Mouse (Mus musculus): ENCODE results near the gene Sirt7.

Sirt7 gene

DNA sequence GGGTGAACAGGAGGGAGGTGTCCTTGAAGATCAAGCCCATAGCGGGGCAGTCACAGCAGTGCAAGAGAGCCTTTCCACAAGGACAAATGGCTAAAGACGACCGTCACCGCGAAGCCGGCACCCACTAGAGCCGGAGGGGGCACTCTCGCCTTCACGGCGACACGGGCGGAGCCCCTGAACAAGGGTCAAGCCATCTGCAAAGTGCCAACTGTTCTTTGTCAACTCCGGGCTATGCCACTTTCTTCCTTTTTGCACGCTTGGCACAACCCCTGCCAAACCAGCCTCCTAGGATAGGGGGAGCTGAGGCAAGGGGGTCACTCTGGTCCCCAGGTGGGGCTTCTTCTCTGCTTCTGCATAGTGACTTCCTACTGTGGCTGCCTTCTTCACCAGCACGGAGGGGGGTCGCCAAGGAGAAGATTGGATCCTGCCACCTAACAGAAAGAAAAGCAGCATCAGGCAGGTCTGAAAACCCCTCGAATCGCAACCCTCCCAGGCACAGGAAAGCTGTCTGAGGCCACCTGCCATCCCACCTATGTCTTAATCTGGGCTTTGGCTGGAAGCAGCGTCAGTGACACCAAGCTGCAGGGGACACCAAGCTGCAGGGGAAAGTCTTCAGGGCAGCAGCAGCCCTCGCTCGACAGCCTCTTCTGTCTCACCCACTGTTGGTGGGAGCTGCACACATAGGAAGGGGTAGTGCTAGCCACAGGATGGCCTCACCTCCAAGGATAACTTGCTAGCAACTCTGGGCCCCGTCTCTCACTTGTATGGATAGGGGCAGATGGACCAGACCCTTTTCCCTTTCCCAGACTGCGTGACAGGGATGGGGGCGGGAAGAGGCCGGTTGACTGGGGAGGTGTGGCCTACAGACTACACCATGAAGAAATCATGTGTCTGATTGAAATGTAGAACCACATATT, 6.2 kb downstream of the Sirt7 start:
- in situ Hi-C loops (cut with MseI, MboI), result no loop called here

DNA sequence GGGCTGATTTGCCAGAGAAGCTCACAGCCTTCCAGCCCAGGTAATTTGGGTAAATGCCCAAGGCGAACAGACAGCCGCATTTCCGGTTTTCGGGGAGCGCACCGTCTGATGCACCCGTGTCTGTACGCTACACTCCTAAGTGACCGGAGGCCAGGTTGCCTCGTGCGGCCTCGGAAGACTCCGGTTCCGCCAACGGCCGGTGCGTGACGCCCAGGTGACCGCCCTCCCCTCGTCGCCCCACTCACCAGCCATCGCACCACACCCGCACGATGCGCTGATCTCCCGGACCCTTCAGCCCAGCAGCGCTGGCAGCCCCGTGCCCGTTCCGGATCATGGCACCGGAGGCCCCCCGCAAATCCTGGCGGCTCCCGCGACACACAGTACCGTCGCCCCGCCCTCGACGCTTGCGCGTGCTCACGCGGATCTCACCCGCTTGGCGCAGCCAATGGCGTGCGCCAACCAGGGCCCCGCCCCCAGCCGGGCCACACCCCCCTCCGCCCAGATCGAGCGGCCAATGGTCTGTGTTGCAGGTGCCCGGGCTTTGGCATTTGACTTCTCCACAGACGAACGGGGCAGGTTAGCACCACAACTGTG, 7.4 kb downstream of the Sirt7 start, which contains the start of gene Pcyt2:
Gene Pcyt2, minus strand, starts transcription at position 418 of the 594 bp plus-strand sequence.
- in situ Hi-C loops (cut with MseI, MboI), result no loop called here

DNA sequence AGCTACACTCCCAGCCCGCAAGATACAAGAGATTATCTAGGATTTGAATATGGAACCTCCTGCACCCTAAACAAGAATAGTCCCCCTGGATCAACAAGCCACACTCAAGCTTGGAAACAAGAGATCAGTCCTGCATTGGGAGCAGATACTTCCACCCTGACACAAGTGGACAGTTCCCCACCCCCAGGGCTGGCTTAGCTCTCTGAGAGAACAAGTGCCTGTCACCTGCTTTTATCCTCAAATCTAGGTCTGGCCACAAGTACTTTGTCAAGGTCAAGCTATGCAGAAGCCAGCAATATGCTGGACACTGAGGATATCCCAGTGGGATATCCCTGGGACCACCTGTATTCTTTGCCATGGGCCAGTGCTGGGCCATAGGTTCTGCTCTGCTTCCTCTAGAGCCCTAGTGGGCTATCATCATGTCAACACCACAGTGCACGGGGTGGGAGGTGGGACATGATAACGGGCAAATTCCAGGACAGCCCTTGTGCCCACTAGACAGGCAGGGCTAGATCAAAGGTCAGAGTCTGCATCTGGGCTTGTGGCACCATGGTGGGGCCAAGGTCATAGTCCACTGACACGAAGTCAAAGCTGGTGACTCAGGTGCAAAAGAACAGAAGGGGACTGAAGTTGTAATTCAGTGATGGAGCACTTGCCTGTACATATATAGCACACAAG, 8.3 kb downstream of the Sirt7 start:
- in situ Hi-C loops (cut with MseI, MboI), result no loop called here

DNA sequence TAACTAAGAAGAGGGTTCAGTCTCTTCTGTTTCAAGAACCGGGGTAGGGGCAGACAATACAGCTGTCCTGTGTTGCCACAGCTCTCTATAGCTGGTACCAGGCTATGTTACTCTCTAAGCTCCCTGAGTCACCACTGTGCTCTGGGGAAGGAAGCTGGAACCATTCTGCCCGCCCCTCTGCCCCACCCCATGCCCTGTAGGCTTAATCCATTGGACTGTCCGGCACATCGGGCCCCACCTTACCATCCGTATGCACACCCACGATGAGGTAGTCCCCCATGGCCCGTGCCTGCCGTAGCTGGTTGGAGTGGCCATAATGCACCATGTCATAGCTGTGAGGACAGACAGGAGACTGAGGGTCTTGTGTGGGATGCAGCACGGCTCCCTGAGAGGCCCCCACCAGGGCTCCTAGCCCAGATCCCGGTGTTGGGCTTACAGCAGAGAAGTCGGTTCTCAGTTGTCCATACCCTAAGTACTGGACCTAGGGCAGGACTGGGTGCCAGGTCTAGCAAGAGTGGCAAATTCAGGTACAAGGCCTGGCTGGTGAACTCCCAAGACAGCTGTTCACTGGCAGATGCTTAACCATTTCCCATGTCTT, 9.3 kb downstream of the Sirt7 start:
- in situ Hi-C loops (cut with MseI, MboI), result no loop called here

DNA sequence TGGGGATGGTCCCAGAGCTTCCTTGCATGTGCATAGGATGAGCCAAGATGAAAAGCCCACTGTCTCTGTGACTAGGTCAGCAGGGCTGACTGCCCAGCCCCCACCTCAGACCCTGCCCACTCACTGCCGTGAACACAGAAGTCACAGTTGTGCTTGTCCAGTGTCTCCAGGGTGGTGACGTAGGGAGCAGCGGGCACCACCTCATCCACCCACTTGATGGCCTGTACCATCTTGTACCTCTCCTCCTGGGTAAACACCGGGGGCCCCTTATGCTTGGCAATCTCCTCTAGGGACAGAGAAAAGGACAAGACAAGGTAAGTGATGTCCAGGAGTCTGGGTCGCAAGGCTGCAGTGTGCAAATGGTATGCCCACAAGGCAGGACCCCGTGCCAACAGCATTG, 9.9 kb downstream of the Sirt7 start:
- in situ Hi-C loops (cut with MseI, MboI), result no loop called here

DNA sequence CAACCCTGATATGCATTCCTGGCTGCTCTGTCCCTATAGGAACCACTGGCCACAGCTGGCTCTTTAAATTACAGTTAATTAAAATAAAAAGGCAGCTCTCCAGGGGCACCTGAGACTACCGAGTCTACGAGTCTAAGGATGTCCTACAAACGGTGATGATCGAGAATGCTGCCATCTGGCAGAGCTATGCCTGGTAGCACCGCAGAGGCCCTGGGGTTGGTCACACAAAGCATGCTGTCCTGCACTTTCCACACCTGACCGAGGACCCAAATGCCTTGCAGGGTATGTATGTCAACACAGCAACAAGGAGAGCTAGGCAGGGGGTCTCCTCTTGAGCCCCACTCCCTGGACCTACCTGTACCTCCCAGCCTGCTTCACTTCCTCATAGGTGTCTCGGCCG, 11.1 kb downstream of the Sirt7 start:
- in situ Hi-C loops (cut with MseI, MboI), result no loop called here

DNA sequence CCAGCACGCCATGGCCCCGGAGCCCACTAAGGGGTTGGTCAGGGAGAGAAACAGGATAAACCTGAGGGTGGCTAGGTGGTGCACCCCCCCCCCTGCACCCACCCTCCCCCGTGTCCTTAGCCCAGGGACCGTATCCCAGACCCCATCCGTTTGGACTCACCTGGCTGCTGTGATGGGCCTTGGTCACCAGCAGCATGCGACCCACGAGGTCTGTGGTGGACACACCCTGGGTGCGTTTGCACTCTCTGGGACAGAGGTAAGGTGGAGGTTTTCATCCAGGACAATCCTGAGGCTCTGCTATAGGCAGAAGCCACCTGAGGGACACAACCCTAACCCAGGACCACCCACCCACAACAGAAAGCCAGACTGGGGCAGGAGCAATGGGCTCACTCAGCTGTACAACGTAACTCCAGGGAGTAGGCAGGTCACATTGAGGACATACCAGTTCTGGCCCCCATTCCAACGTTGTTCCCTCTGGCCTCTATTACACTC, 11.5 kb downstream of the Sirt7 start:
- in situ Hi-C loops (cut with MseI, MboI), result no loop called here

DNA sequence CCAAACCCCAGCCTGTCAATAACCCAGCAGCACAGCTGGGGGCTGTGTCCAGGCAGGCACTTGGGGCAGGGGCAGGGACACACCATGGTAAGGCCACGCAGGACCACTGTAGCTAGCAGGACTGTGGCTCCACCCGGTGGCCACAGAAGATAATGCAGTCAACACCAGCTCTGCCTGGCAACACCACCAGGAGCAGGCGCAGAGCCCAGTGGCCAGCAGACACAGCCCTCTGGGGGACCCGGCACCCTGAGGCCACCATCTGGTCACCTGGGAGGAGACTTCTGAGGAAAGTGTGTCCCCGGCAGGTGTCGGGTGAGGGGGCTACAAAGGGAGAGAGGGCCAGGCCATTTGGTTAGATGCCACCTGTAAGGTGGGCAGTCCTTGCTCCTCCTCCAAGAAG, 12.3 kb downstream of the Sirt7 start:
- in situ Hi-C loops (cut with MseI, MboI), result no loop called here

DNA sequence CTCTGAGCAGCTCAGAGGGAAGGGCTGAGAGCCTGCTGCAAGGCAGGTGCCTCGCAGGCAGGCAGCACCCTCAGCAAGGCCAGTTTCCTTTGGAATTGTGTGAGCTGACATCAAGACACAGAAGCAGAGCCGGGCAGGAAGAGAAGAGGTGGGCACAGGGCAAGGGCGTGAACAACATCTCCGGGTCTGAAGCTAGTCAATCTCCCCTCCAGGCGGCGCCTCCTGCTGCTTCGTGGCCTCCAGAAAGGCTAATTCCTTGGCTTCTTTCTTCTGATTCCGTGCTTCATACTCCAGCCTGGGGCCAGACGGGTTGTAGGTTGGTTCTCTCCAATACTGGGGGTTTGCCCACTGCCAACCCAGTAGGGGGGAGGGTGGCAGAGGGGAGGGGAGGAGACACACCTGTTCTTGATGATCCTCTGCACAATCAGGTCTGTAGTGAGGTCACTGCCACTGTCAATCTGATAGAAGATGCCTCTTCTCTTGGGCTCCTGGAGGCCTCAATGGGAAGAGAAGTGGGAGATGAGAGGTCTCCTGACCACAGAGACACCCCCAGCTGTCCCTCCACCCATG, 14.5 kb downstream of the Sirt7 start:
- in situ Hi-C loops (cut with MseI, MboI), result no loop called here

DNA sequence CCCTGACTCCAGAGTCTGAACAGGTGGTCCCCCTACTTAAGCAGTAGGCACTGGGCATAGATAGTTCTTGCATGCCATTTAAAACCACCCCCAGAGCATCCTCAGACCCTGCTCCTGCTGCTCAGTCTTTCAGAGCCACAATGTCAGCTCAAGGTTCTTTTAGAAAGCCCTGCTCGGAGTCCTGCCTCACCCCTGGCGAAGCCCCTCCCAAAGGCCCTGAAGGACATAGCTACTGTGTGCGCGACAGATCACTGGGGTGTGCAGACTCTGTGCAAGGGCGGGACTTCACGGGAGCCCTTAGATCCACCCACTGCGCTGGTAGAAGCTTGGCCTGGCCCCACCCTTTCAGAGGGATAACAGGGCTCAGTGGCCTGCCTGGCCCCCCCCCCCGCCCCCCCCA, 15.8 kb downstream of the Sirt7 start:
- in situ Hi-C loops (cut with MseI, MboI), result no loop called here

DNA sequence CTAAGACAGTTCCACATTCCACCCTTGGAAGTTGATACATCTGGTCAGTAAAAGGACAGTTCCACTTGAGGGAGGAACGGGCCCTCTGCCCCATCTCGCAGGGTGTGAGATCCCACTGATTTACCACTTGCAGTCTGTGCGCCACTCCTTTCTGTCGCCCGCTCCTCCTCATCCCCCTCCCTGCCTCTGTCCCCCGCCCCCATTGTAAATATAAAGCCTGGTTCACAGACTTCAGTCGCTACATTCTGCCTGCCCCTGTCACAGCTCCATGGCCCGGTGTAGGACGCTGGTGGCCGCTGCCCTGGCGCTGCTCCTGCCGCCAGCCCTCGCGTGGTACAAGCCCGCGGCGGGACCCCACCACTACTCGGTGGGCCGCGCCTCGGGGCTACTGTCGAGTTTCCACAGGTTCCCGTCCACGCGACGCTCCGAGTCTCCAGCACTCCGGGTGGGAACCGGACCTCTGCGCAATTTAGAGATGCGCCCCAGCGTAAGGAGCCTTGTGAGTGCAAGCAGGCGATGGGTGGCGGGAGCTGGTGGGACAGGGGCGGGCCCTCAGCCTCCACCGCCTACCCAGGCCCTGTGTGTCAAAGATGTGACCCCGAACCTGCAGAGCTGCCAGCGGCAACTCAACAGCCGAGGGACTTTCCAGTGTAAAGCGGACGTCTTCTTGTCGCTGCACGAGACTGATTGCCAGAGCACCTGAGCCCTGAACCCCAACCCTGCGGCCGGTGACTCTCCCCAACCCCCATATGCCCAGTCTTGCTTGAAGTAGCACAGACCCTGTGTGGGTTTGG, 16.6 kb downstream of the Sirt7 start, which contains the start of gene Npb:
Gene Npb, plus strand, starts transcription at position 237 of the 794 bp plus-strand sequence.
- in situ Hi-C loops (cut with MseI, MboI), result no loop called here

DNA sequence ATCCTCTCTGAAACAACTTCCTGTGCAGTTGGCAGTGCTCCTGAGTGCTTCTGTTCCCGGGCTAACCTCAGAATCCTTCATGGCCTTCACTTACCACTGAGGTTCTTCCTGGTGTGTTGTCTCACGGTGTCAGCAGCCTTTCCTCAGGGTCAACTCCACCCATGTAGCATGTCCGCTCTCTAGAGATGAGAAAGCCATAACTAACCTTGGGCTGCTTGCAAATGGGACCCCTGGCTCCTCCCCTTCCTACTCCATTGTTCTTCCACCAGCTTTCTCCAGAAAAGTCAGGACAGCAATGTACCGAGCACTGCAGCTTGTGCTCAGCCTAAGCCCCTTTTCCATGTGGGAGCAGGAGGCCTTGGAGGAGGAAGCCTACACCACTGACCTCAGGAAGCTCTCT, 18.3 kb downstream of the Sirt7 start:
- in situ Hi-C loops (cut with MseI, MboI), result no loop called here

DNA sequence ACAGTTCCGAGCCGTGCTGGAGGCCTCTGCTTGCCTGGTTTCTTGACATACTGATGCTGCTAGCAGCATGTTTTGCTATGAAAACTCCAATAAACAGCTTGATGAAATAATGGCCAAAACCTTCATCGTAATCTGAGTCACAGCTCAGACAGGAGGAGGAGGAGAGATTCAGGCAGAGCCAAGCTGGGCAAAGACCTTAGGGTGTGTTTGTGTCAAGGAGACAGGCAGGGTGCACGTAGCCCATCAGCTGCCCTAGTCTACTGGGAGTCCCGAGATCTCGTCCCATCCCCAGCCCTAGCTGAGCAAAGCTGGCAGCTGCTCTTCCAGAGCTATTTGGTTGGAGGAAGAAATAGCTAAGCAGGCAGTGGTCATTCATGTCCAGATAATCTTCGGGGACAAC, 19.4 kb downstream of the Sirt7 start:
- in situ Hi-C loops (cut with MseI, MboI), result no loop called here

DNA sequence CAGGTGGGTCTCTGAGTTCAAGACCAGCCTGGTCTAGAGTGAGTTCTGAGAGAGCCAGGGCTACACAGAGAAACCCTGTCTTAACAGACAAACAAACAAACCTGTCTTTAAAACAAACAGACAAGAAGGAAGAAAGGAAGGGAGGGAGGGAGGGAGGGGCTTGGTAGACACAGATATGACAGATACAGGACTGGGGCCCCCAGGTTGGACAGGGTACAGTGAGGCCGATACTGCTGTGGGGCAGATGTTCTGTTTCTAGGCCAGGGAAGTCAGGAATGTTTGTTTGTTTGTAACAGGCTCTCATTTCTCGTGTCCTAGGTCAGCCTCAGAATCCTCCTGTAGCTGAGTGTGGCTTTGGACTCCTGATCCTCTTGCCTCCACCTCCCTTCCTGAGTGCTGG, 21.5 kb downstream of the Sirt7 start:
- in situ Hi-C loops (cut with MseI, MboI), result no loop called here

DNA sequence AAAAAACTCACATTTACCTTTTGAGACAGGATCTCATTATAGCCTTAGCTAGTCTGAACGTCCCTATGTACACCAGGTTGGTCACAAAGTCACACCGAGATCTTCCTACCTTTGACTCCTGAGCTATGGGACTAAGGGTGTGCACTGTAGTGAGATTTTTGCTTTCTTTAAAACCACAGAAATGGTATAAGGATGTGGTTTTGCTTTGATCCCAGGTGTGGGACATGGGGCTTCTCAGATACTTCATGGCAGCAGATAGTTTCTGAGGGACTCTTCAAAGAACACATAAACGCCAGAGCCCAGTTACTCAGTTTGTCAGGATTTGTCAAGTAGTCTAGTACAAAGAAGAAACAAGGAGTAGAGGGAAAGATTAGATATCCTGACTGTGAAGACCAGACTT, 24.3 kb downstream of the Sirt7 start:
- in situ Hi-C loops (cut with MseI, MboI), result no loop called here

DNA sequence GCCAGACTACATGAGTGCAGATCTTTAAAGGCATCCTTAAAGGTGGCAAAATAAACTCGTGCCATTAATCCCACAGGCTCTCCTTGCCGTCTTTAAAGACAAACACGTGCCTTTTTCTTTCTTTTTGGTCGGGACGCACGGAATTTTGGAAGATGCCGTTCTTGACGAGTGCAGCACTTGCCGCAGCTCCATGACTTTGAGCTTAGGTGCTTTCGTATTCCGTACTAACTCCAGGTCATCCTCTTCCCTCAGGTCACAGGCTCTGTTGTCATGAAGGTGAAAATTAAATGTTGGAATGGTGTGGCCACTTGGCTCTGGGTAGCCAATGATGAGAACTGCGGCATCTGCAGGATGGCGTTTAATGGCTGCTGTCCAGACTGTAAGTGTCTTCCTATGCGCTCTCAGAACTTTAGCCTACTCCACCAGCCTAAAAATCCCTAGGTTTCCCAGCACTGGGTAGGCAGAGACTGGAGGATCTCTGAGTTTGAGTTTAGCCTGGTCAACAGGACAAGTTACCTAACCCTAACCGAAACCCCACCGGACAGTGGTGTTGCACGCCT, 26.0 kb downstream of the Sirt7 start:
- in situ Hi-C loops (cut with MseI, MboI), result no loop called here

DNA sequence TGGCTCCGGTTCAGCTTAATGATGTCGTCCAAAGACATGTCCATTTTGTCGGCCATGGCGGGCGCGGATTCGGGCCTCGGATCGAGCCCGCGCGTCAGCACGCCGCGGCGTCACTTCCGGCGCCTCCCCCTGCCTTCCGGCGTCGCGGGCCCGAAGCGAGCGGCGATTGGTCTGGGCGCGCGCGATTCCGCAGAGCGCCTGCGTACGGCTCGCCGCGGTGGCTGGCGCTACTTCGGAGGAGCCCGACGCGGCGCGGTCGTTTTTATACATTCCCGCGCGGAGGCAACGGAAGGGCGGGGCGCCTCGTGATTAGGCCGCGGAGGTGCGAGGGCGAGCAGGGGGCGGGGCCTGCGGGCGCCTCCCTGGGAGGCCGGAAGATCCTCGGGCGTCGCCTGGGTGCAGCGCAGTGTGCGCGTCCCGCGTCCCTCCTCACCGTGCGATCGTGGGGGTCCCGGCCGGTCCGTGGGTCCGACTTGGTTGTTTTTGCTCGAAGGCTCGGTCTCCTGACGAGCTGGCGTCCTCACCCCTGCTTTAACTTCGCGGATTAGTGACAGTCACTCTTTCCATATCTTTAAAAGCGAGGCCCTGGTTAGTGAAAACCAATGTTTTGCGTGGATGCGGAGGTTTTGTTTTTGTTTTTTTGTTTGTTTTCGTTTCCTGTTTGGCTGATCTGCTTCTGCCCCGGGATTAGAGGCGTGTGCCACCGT, 26.6 kb downstream of the Sirt7 start, which contains the start of the genes Alyref and Anapc11:
Gene Alyref, minus strand, starts transcription at position 83 of the 707 bp plus-strand sequence.
Gene Anapc11, plus strand, starts transcription at position 139 of the 707 bp plus-strand sequence.
- in situ Hi-C loops (cut with MseI, MboI), result no loop called here

DNA sequence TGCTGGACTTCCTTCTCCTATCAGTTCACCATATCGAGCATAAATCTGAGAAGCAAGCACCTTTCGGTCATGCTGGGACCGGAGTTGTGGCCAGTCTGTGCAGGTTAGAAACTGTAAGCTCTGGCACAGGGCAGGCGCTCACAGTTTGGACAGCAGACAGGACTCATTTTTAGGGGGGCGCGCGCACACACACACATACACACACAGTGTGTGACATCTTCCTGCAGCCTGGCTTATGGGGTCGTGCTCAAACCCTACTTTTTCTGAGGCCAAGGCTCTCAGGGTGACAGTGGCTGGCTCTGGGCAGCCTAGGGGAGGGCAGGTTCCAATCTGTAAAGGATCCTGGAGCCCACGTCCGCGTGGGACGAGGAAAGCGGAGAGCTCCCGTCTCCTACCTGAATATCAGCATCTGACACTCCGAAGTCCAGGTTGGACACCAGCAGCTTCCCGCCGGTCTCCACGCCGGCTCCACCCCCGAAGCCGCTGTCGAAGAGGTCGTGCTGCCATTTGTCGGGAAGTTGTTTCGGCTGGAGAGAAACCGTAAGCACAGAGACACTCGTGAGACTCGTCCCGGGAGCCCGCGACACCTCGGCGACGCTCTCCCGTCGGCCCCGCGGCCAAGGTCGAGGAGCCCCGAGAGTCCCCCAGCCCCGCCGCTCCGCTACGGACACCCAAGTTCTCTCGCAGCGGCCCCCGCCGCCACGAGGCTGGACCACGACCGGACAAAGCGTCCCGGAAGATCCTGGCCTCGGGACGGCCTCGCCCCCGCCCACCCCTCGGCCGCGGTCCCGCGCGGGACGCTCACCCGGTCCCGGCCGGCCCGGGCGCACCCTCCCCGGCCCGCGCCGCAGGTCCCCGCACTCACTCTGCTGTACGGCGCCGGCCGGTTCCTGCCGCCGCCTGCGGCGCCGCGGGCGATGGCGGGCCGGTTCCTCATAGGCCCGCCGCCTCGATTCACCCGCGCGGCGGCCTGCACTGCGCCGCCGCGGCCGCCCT, 27.5 kb downstream of the Sirt7 start:
- in situ Hi-C loops (cut with MseI, MboI), result no loop called here

Data from mouse trophoblast stem cell (cell line).